In genomic region chr12:117760846-117761245, GRCm38 (mm10) we compare ENCODE assay signal across 28 mouse cellular contexts. TPM values are rescaled to one million over a fixed set of nuclear protein-coding genes. Genes with fewer than 3 reads are reported as not detected.
DNase-seq lines count a peak whose midpoint lies in the region; ATAC-seq and TF ChIP-seq lines count a peak whose summit lies in the region.
"Had no signal": no experiment of that assay in that cellular context is flagged by ENCODE, and none has a peak within 500 bp of the region (broad histone marks: within the 10 kb centered on the region; RNA-seq: fewer than 3 reads in every experiment).

No protein-coding gene starts in this region.

- H3K9me3 ChIP-seq in heart, embryonic 12.5 days (replicated peaks): no peaks in the 10 kb centered on the region
- no peaks in the 10 kb centered on the region for H3K9me3 ChIP-seq in heart, embryonic 11.5 days (replicated peaks; ENCODE audit: control insufficient read depth, low read length)
- H3K9me3 ChIP-seq: embryonic facial prominence, embryonic 13.5 days; embryonic facial prominence, embryonic 15.5 days; forebrain, embryonic 10.5 days; forebrain, embryonic 12.5 days had no signal

- H3K27me3 ChIP-seq in heart, adult 2 months (ENCODE audit: control insufficient read depth, insufficient read depth, low read length): no peaks in the 10 kb centered on the region
- H3K27me3 ChIP-seq in heart, embryonic 12.5 days (replicated peaks): no peaks in the 10 kb centered on the region
- no peaks in the 10 kb centered on the region for H3K27me3 ChIP-seq in heart, embryonic 11.5 days (ENCODE audit: control insufficient read depth, insufficient read depth, low read length)
- H3K27me3 ChIP-seq: CH12.LX; embryonic facial prominence, embryonic 13.5 days; embryonic facial prominence, embryonic 15.5 days; Patski had no signal

- intact Hi-C loops in gastrocnemius, adult 2 months (cut with DNase I): loop anchor here (5.0 kb wide), 1 partner anchor 99 kb away; no protein-coding TSS in a partner anchor
- intact Hi-C loops in heart, adult 2 months (cut with DNase I): no loop called here
- intact Hi-C loops in left cerebral cortex, adult 2 months (cut with DNase I): no loop called here

- no peak overlapping the region for H3K4me3 ChIP-seq in gastrocnemius, adult 2 months
- H3K4me3 ChIP-seq in heart, adult 2 months: no peak overlapping the region
- H3K4me3 ChIP-seq in heart, embryonic 12.5 days: no peak overlapping the region
- no peak overlapping the region for H3K4me3 ChIP-seq in heart, embryonic 11.5 days (ENCODE audit: low read depth, low read length)
- no peak overlapping the region for H3K4me3 ChIP-seq in left cerebral cortex, adult 2 months
- H3K4me3 ChIP-seq: embryonic facial prominence, embryonic 13.5 days; embryonic facial prominence, embryonic 15.5 days; erythroblast, embryonic 14.5 days; forebrain, embryonic 10.5 days; forebrain, embryonic 12.5 days had no signal

- no peak for TF ChIP-seq EP300 in heart, adult 2 months (IDR thresholded peaks at IDR 0.05; ENCODE audit: insufficient read depth, low read depth, low read length)

- H3K36me3 ChIP-seq in heart, adult 2 months (ENCODE audit: control insufficient read depth, insufficient read depth, low read length): peaks cover 8% of the 10 kb centered on the region
- H3K36me3 ChIP-seq in heart, embryonic 12.5 days: peaks cover 12% of the 10 kb centered on the region; the same call in 1 of the 2 replicates
- no peaks in the 10 kb centered on the region for H3K36me3 ChIP-seq in heart, embryonic 11.5 days (ENCODE audit: control insufficient read depth, insufficient read depth, low read length)
- H3K36me3 ChIP-seq: embryonic facial prominence, embryonic 13.5 days; embryonic facial prominence, embryonic 15.5 days; forebrain, embryonic 10.5 days; forebrain, embryonic 12.5 days; G1E had no signal

- TF ChIP-seq POLR2A in heart, adult 2 months (IDR thresholded peaks at IDR 0.05; ENCODE audit: insufficient read depth, low read depth, low read length): no peak

- no peak for TF ChIP-seq CTCF in gastrocnemius, adult 2 months (IDR thresholded peaks at IDR 0.05)
- no peak for TF ChIP-seq CTCF in heart, adult 2 months (IDR thresholded peaks at IDR 0.05)
- TF ChIP-seq CTCF in left cerebral cortex, adult 2 months (IDR thresholded peaks at IDR 0.05): no peak

- H3K4me1 ChIP-seq in heart, adult 2 months (ENCODE audit: control insufficient read depth, insufficient read depth, low read length): peaks cover 13% of the 10 kb centered on the region
- H3K4me1 ChIP-seq in heart, embryonic 12.5 days (replicated peaks): peaks cover 23% of the 10 kb centered on the region
- peaks cover 1% of the 10 kb centered on the region for H3K4me1 ChIP-seq in heart, embryonic 11.5 days (ENCODE audit: control insufficient read depth, insufficient read depth, low read length)
- H3K4me1 ChIP-seq: embryonic facial prominence, embryonic 13.5 days; embryonic facial prominence, embryonic 15.5 days had no signal

- DNase-seq in gastrocnemius, adult 2 months: no peak
- no peak for DNase-seq in gastrocnemius, postnatal 4 days (ENCODE audit: low spot score in 2 of 2)
- no peak for DNase-seq in heart, adult 2 months
- DNase-seq in heart, adult 8-10 months (ENCODE audit: low spot score): no peak
- no peak for DNase-seq in left cerebral cortex, adult 2 months (ENCODE audit: extremely low spot score in 1 of 2, low spot score in 2 of 2)
- no peak for DNase-seq in left cerebral cortex, adult 8-10 months (ENCODE audit: low spot score in 2 of 2)
- DNase-seq: adrenal gland, adult 8-10 months; adrenal gland, postnatal 14 days; adrenal gland, postnatal 36 days; B cell, adult 2 months; cerebellum, adult 11 months; cerebellum, adult 18-20 months; cerebellum, adult 8-10 months; cerebellum, adult 9-11 months; cerebellum, postnatal 14 days; cerebellum, postnatal 36 days; embryo, embryonic 11 days had no signal

- ATAC-seq in heart, embryonic 12.5 days (ENCODE audit: insufficient number of reproducible peaks, low FRiP score): no peak
- ATAC-seq in heart, embryonic 11.5 days (replicated peaks; ENCODE audit: insufficient number of reproducible peaks, low FRiP score, low TSS enrichment): no peak
- ATAC-seq: activated CD4-positive, CD25-positive, alpha-beta regulatory T cell, adult 4 months; Patski had no signal

- no peak overlapping the region for H3K9ac ChIP-seq in heart, adult 2 months (ENCODE audit: low read depth, low read length)
- no peak overlapping the region for H3K9ac ChIP-seq in heart, embryonic 12.5 days
- H3K9ac ChIP-seq in heart, embryonic 11.5 days (ENCODE audit: low read depth, low read length): no peak overlapping the region
- H3K9ac ChIP-seq: embryonic facial prominence, embryonic 13.5 days; embryonic facial prominence, embryonic 15.5 days; forebrain, embryonic 12.5 days had no signal

- H3K4me2 ChIP-seq in heart, embryonic 12.5 days: no peak overlapping the region
- H3K4me2 ChIP-seq in heart, embryonic 11.5 days: no peak overlapping the region
- H3K4me2 ChIP-seq: embryonic facial prominence, embryonic 13.5 days; embryonic facial prominence, embryonic 15.5 days; forebrain, embryonic 12.5 days had no signal

- H3K79me2 ChIP-seq in heart, adult 2 months (replicated peaks; ENCODE audit: control insufficient read depth, insufficient read depth, low read length): no peaks in the 10 kb centered on the region

- H3K27ac ChIP-seq in gastrocnemius, adult 2 months: peak overlapping the region; percentile 20; the same call in 1 of the 2 replicates
- H3K27ac ChIP-seq in heart, adult 2 months: peak overlapping the region; percentile 6; the same call in 1 of the 2 replicates
- peak overlapping the region; percentile 31; the same call in 1 of the 2 replicates for H3K27ac ChIP-seq in heart, embryonic 12.5 days (ENCODE audit: poor library complexity, severe bottlenecking)
- no peak overlapping the region for H3K27ac ChIP-seq in heart, embryonic 11.5 days (ENCODE audit: low read depth, low read length)
- H3K27ac ChIP-seq in left cerebral cortex, adult 2 months: peak overlapping the region; percentile 53
- H3K27ac ChIP-seq: embryonic facial prominence, embryonic 13.5 days; embryonic facial prominence, embryonic 15.5 days; forebrain, embryonic 10.5 days; forebrain, embryonic 12.5 days had no signal

RNA-seq across cellular contexts. Expression of gene Cdca7l, which starts 43.2 kb away (rescaled TPM):
- total RNA-seq in gastrocnemius, adult 2 months (2021): not detected
- total RNA-seq in gastrocnemius, postnatal 4 days (2021): 1 to 10 TPM; 8.1 to 8.6 TPM
- total RNA-seq in heart, adult 2 months (2021): under 1 TPM; 0.16 to 0.23 TPM
- polyA plus RNA-seq in heart, adult 2 months (2012; rRNA removed): 0.10 and 0.26 TPM in 2 replicates
- total RNA-seq in heart, adult 8-10 months (2022): under 1 TPM in 3 of 4 experiments, not detected in 1; 0.25 to 0.43 (median 0.35) TPM
- polyA plus RNA-seq in heart, embryonic 12.5 days (2016; fragmentation: Nextera tagmentation; extraction: Ambion mirVana): 18.7 and 20.3 TPM in 2 replicates
- 17.5 and 17.9 TPM in 2 replicates for polyA plus RNA-seq in heart, embryonic 11.5 days (2014; fragmentation: Nextera tagmentation; extraction: Ambion mirVana)
- 1 to 10 TPM; 1.1 to 1.3 TPM for total RNA-seq in left cerebral cortex, adult 2 months (2021)
- total RNA-seq in left cerebral cortex, adult 8-10 months (2022): 1 to 10 TPM in 1 of 4 experiments, under 1 TPM in 3; 0.39 to 1.3 (median 0.67) TPM
